Mouse (Mus musculus) limb, embryonic 11.5 days (tissue): ENCODE measurements at regions not wholly inside any gene's neighbourhood (a gene's known extent, or its start where the extent isn't known, plus 50 kb on each side); places are given as distances from the start of the nearest gene placed in this dataset.

ENCODE experiments used
- ATAC-seq: fragments of 200-750 bp; cut with Nextera tagmentation; 2 replicates; pipeline ENCODE4 v1.8.0; 2017; ENCODE audit warnings: low read depth; ENCODE audit not compliant: insufficient number of reproducible peaks, low FRiP score, low TSS enrichment
- DNase-seq: peaks from one replicate; pipeline ENCODE4 v3.0.0-alpha.2; 2015; ENCODE audit warnings: low spot score
- H3K27ac ChIP-seq: fragments of 300-500 bp; sonication (generic); replicated peaks from 2 replicates; pipeline ENCODE4 v1.5.1; 2014; ENCODE audit warnings: low read depth, mild to moderate bottlenecking, low read length
- H3K27me3 ChIP-seq: fragments of 300-500 bp; sonication (generic); 2 replicates; pipeline ENCODE4 v1.6.1; 2014; ENCODE audit warnings: mild to moderate bottlenecking, low read length, mixed read lengths; ENCODE audit not compliant: control insufficient read depth, insufficient read depth
- H3K36me3 ChIP-seq: fragments of 300-500 bp; sonication (generic); 2 replicates; pipeline ENCODE4 v1.6.1; 2014; ENCODE audit warnings: mild to moderate bottlenecking, low read length, moderate library complexity, mixed read lengths; ENCODE audit not compliant: control insufficient read depth, insufficient read depth
- H3K4me1 ChIP-seq: fragments of 300-500 bp; sonication (generic); 2 replicates; pipeline ENCODE4 v1.6.1; 2014; ENCODE audit warnings: low read length, mixed read lengths; ENCODE audit not compliant: control insufficient read depth, insufficient read depth
- H3K4me2 ChIP-seq: fragments of 300-500 bp; sonication (generic); 2 replicates; pipeline ENCODE4 v1.6.1; 2014; ENCODE audit warnings: low read depth, mild to moderate bottlenecking, moderate library complexity; ENCODE audit not compliant: severe bottlenecking
- H3K4me3 ChIP-seq: fragments of 300-500 bp; sonication (generic); 2 replicates; pipeline ENCODE4 v1.5.1; 2014; ENCODE audit warnings: low read depth, low read length
- H3K9ac ChIP-seq: fragments of 300-500 bp; sonication (generic); 2 replicates; pipeline ENCODE4 v1.6.1; 2014; ENCODE audit warnings: mild to moderate bottlenecking, low read length
- H3K9me3 ChIP-seq: fragments of 300-500 bp; sonication (generic); 2 replicates; pipeline ENCODE4 v1.6.1; 2016; ENCODE audit warnings: low read length; ENCODE audit not compliant: control insufficient read depth
- WGBS: fragments of 180-500 bp; shearing (Covaris S2); extraction: QIAGEN DNeasy Blood & Tissue Kit; methylation state at CpG from one replicate; pipeline ENCODE4 v1.1.7; 2014; 5-methylcytosine and 5-hydroxymethylcytosine counted together

DNA sequence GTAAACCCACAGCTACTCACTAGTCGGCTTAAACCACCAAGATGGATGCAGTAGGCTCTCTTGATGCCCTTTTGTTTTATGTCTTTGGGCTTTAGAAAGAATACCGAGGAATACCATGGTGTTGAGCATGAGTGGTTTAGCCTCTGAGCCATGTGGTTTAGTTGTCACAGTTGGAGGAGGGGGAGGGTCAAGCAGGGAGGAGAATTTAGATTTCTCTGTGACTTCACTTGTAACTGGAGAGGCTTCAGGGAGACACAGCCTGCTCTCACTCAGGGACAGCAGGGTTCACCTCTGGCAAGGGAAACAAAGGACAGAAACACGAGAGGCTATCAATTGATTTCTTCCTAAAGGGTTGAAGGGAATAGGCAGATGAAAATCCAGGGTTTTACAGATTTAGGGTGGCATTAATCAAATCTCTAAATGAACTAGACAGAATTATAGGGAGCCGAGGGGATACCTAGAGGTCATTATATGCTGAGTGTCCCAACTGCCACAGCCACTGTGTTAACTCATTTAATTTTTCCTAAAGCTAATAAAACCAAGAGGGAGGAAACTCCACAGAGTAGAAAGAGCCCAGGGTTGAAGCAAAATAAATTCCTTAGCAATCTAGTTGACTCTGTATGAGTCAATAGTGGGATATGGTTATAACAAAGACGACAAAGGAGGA lies 2113.7 kb upstream of the 5930422O12Rik start:
- DNase-seq, result no peak

DNA sequence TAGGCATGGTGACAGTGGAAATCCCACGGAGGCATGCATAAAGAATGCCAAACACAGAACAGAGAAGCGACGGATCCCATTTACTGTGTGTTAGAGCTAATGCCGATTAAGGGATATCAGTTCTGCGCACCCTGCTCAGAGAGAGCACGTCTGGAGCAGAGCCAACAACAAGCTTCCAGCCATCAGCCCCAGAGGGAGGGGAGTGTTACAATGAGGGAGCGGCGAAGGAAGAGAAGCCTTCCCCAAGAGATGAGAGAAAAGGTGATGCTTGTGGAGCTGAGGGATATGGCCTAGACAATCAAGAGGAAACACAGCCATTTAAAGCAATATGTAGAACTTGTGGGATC lies 2113.2 kb upstream of the 5930422O12Rik start:
- DNase-seq, result no peak
- Histone ChIP-seq H3K4me1 (no peaks in the 10 kb centered on the region), H3K9me3 (no peaks in the 10 kb centered on the region), H3K36me3 (no peaks in the 10 kb centered on the region), H3K27me3 (no peaks in the 10 kb centered on the region), H3K4me3 (no peak overlapping the region), H3K4me2 (no peak overlapping the region), H3K27ac (no peak overlapping the region), H3K9ac (no peak overlapping the region)
- no peak for ATAC-seq
- WGBS, result 75% methylated on average over 8 of the region's 8 CpGs

More for the DNA sequence above, 2113.7 kb upstream of the 5930422O12Rik start:
- WGBS, result 50% methylated on average over 5 of the region's 5 CpGs
- H3K36me3 ChIP-seq, result no peaks in the 10 kb centered on the region
- no peak overlapping the region for H3K27ac ChIP-seq
- no peak overlapping the region for H3K4me2 ChIP-seq
- H3K9me3 ChIP-seq, result no peaks in the 10 kb centered on the region
- no peaks in the 10 kb centered on the region for H3K4me1 ChIP-seq
- H3K27me3 ChIP-seq, result no peaks in the 10 kb centered on the region
- H3K9ac ChIP-seq, result no peak overlapping the region
- no peak for ATAC-seq
- no peak overlapping the region for H3K4me3 ChIP-seq

DNA sequence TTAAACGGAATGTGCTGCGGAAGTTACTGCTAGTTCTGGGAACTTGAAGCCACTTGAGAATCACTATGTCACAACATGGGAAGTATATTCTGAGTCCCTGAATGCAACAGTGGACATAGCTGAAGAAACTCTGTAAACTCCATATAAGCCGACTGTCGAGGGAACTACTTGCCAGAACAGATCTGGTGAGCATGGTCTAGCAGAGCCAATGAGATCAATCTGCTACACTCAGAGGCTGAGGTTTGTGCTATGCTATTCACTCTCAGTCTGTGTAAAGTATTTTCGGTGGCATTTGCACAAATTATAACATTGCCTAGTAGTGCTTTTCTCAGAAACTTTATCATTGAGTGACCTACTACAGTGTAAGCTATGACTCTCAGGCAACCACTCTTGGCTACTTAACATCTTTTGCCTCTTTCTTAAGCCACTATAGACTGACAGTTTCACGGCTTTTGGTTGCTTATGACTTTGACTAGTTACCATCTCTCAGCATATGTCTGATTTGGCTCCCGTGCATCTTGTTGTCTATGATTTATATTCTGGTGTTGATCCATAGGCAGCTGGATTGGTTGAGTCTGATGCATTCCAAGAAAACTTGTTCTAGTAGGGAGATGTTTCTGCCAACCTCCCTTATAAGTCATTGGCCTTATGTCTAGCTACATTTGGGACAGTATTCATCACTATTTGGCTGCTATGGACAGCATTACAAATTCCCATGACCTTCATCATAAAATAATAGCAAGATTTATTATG lies 2094.8 kb upstream of the 5930422O12Rik start:
- DNase-seq (no peak), ATAC-seq (no peak)
- Histone ChIP-seq H3K9ac (no peak overlapping the region), H3K27me3 (no peaks in the 10 kb centered on the region), H3K36me3 (no peaks in the 10 kb centered on the region), H3K9me3 (no peaks in the 10 kb centered on the region), H3K4me2 (no peak overlapping the region), H3K4me3 (no peak overlapping the region), H3K4me1 (no peaks in the 10 kb centered on the region), H3K27ac (no peak overlapping the region)
- WGBS, result 87% methylated on average over 7 of the region's 7 CpGs

DNA sequence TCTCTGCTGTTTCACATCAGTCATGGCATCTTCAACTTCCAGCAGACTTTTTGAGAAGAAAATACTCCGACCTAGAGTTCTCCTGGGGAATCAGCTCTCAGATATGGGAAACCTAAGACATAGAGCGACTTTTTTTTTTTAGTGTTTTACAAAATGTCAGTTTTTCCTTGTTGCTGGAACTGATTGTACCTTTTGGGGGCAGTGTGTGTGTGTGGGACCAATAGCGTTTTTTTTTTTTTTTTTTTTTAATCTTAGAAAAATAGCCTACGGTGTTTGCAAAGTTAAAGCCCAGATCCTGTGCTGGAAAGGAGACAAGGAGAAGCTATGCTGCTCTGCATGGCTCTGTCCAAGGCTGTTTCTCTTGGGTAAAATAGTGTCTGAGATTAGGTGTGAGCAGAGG lies 2080.0 kb upstream of the 5930422O12Rik start:
- Histone ChIP-seq H3K4me1 (no peaks in the 10 kb centered on the region), H3K4me3 (no peak overlapping the region), H3K27me3 (no peaks in the 10 kb centered on the region), H3K9me3 (no peaks in the 10 kb centered on the region), H3K9ac (no peak overlapping the region), H3K36me3 (no peaks in the 10 kb centered on the region), H3K27ac (no peak overlapping the region), H3K4me2 (no peak overlapping the region)
- no peak for ATAC-seq
- 84% methylated on average over 4 of the region's 4 CpGs for WGBS
- no peak for DNase-seq

DNA sequence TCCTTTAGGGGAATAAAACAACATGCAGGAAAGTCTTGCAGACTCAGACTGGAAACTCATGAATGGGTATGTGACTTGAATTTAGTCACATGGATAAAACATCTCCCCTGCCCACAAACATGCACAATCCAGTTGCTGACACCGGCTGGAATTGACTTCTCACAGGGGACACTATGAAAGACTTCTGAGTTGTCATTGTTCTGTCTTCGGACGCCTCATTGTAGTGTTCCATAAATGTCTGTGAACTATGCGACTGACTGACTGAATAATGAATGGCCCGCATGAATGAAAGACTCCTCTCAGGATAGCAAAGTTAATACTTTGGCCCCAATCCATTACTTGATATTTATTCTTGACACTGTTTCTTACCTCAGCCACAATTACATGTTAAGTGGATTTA lies 2058.9 kb upstream of the 5930422O12Rik start:
- no peak overlapping the region for H3K9ac ChIP-seq
- no peaks in the 10 kb centered on the region for H3K9me3 ChIP-seq
- H3K27ac ChIP-seq, result no peak overlapping the region
- H3K4me1 ChIP-seq, result no peaks in the 10 kb centered on the region
- DNase-seq, result no peak
- ATAC-seq, result no peak
- WGBS, result 89% methylated on average over 5 of the region's 5 CpGs
- H3K27me3 ChIP-seq, result no peaks in the 10 kb centered on the region
- no peak overlapping the region for H3K4me3 ChIP-seq
- H3K4me2 ChIP-seq, result no peak overlapping the region
- no peaks in the 10 kb centered on the region for H3K36me3 ChIP-seq

- H3K4me1 ChIP-seq, result no peaks in the 10 kb centered on the region
- DNase-seq (no peak), ATAC-seq (no peak)
- H3K4me3 ChIP-seq, result no peak overlapping the region
- H3K27me3 ChIP-seq, result no peaks in the 10 kb centered on the region
- H3K36me3 ChIP-seq, result no peaks in the 10 kb centered on the region
- H3K9ac ChIP-seq, result no peak overlapping the region
- 50% methylated on average over 3 of the region's 3 CpGs for WGBS
- H3K4me2 ChIP-seq, result no peak overlapping the region
- no peak overlapping the region for H3K27ac ChIP-seq
- H3K9me3 ChIP-seq, result no peaks in the 10 kb centered on the region
Observed at GRCm38 (mm10) chr8:31370137-31371010, 2058.1 kb upstream of the 5930422O12Rik start.

DNA sequence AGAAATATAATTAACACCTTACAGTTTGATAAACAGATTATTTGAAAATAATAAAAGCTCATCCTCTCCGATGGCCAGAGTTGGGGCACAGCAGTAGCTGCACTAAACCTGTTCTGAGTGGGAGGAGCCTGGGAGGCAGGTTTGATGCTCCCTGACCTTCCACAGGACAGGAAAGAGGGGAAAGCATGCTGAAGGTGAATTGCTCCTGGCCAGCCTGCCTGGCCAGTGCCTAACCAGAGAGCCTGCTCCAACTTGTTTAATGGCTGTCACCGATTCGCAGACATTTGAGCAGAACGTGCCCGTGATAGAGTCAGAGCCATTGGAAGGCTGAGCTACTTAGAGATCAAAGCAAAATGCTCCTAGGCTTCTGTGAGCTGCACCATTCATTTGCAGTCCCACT lies 2056.9 kb upstream of the 5930422O12Rik start:
- WGBS, result 73% methylated on average over 5 of the region's 5 CpGs
- Histone ChIP-seq H3K9me3 (no peaks in the 10 kb centered on the region), H3K4me3 (no peak overlapping the region), H3K27ac (no peak overlapping the region), H3K4me2 (no peak overlapping the region), H3K27me3 (no peaks in the 10 kb centered on the region), H3K36me3 (no peaks in the 10 kb centered on the region), H3K4me1 (no peaks in the 10 kb centered on the region), H3K9ac (no peak overlapping the region)
- no peak for DNase-seq
- no peak for ATAC-seq

DNA sequence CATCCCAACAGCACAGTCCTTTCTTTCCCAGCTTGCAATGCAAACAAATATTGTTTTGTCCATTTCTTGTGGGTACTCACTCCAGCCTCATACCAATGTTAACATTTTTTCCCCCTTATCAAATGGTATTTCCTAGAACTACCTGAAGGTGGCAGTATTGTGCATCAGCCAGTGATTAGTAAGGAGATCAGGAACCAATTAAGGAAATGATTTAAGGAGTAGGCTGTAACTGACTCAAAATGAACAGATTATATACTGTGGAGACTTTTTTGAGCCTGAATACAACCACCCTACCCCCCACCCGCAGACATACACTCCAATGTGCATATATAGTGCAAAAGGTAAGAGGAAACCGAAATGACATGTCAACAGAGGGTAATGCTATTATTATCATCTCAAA lies 2056.1 kb upstream of the 5930422O12Rik start:
- H3K36me3 ChIP-seq, result no peaks in the 10 kb centered on the region
- no peaks in the 10 kb centered on the region for H3K4me1 ChIP-seq
- H3K9ac ChIP-seq, result no peak overlapping the region
- no peak for ATAC-seq
- no peak overlapping the region for H3K27ac ChIP-seq
- H3K27me3 ChIP-seq, result no peaks in the 10 kb centered on the region
- no peak overlapping the region for H3K4me2 ChIP-seq
- H3K9me3 ChIP-seq, result no peaks in the 10 kb centered on the region
- no peak for DNase-seq
- H3K4me3 ChIP-seq, result no peak overlapping the region
- 71% methylated on average over 2 of the region's 2 CpGs for WGBS
